Mouse (Mus musculus) stomach, postnatal 0 days (tissue): ENCODE data around the gene Ehd2.

Experiments
- CTCF ChIP-seq: IDR thresholded peaks from 2 replicates; pipeline ENCODE4 v1.5.1; 2016; ENCODE audit warnings: antibody characterized with exemption, low read depth, mild to moderate bottlenecking, moderate library complexity
- EP300 ChIP-seq: optimal IDR thresholded peaks from 2 replicates; pipeline ENCODE3; 2016; ENCODE audit warnings: antibody characterized with exemption

GRCm38 (mm10) chr7:15948381-15948941, 18.9 kb downstream of the Ehd2 start:
- TF ChIP-seq CTCF, result peak; percentile 94
- TF ChIP-seq EP300, result no peak
